Mouse (Mus musculus) mouse embryonic stem cell (cell line): Measurements from ENCODE around the gene Cadps2.

Source experiments
- in situ Hi-C, 2 experiments: fragments of 300-500 bp; cut with MboI; formaldehyde crosslinking; loops; 1 replicate in 1 of 2; 3 replicates in 1 of 2; pipeline ENCODE4 v1.14.3; 2019 to 2020; ENCODE audit warnings: low sequenced_read_pairs in 2 of 2, low pct_unique_long_range_greater_than_20kb in 1 of 2, mixed read lengths in 1 of 2; ENCODE audit not compliant: unreplicated experiment in 1 of 2

Gene Cadps2

GRCm38 (mm10) chr6:23281514-23281820 lies 557.8 kb downstream of the Cadps2 start:
- in situ Hi-C loops = no loop called here

- in situ Hi-C loops = no loop called here
These were observed 558.3 kb downstream of the Cadps2 start for GRCm38 (mm10) chr6:23280811-23281513.

GRCm38 (mm10) chr6:23273483-23273882 lies 565.7 kb downstream of the Cadps2 start:
- in situ Hi-C loops = no loop called here

- in situ Hi-C loops = no loop called here
These were observed 566.2 kb downstream of the Cadps2 start for GRCm38 (mm10) chr6:23272979-23273378.

GRCm38 (mm10) chr6:23272542-23272941 lies 566.7 kb downstream of the Cadps2 start:
- in situ Hi-C loops = no loop called here

GRCm38 (mm10) chr6:23260738-23261050 lies 578.5 kb downstream of the Cadps2 start:
- in situ Hi-C loops = no loop called here

GRCm38 (mm10) chr6:23260016-23260737 lies 579.0 kb downstream of the Cadps2 start:
- in situ Hi-C loops = no loop called here

- in situ Hi-C loops = no loop called here
These were observed 581.2 kb downstream of the Cadps2 start for GRCm38 (mm10) chr6:23257981-23258380.

GRCm38 (mm10) chr6:23255161-23255560 lies 584.1 kb downstream of the Cadps2 start:
- in situ Hi-C loops = no loop called here

GRCm38 (mm10) chr6:23254644-23255043 lies 584.6 kb downstream of the Cadps2 start:
- in situ Hi-C loops = no loop called here

GRCm38 (mm10) chr6:23253353-23254311 lies 585.6 kb downstream of the Cadps2 start:
- in situ Hi-C loops = no loop called here

GRCm38 (mm10) chr6:23252196-23253135 lies 586.8 kb downstream of the Cadps2 start:
- in situ Hi-C loops = no loop called here

GRCm38 (mm10) chr6:23251431-23251830 lies 587.8 kb downstream of the Cadps2 start:
- in situ Hi-C loops = no loop called here

GRCm38 (mm10) chr6:23250288-23250955 lies 588.8 kb downstream of the Cadps2 start:
- in situ Hi-C loops = no loop called here

GRCm38 (mm10) chr6:23249616-23250287 lies 589.5 kb downstream of the Cadps2 start:
- in situ Hi-C loops = no loop called here

- in situ Hi-C loops = no loop called here
These were observed 590.2 kb downstream of the Cadps2 start for GRCm38 (mm10) chr6:23249053-23249401.

GRCm38 (mm10) chr6:23248313-23249052 lies 590.7 kb downstream of the Cadps2 start, which contains the start of gene Fezf1:
Gene Fezf1 (minus strand): TSS chr6:23248362.
- in situ Hi-C loops = no loop called here
